Mouse (Mus musculus) bone marrow macrophage, adult 2 months (primary cell): ENCODE results near the gene Psma5. TPM values are rescaled to one million over a fixed set of nuclear protein-coding genes. Genes with fewer than 3 reads are reported as not detected.

Experiments used
- H3K27ac ChIP-seq: 2 replicates; pipeline ENCODE4 v1.5.1; 2012; ENCODE audit warnings: low read depth, low read length; ENCODE audit not compliant: insufficient read depth
- H3K4me1 ChIP-seq: 2 replicates; pipeline ENCODE4 v1.6.1; 2012; ENCODE audit warnings: low read length; ENCODE audit not compliant: control insufficient read depth, insufficient read depth
- H3K4me3 ChIP-seq: 2 replicates; pipeline ENCODE4 v1.5.1; 2012; ENCODE audit warnings: mild to moderate bottlenecking, low read length, moderate library complexity; ENCODE audit not compliant: insufficient read depth
- CTCF ChIP-seq: IDR thresholded peaks from 2 replicates; pipeline ENCODE4 v1.5.1; 2012; ENCODE audit warnings: low read depth, mild to moderate bottlenecking, low read length, moderate library complexity
- POLR2A ChIP-seq: IDR thresholded peaks from 2 replicates; pipeline ENCODE4 v1.6.1; 2012; ENCODE audit warnings: mild to moderate bottlenecking, low read depth, low read length, borderline replicate concordance
- polyA plus RNA-seq: library from polyadenylated mRNA; stranded (reverse); fragments of >200 nt; gene quantifications from 2 replicates; pipeline ENCODE4 v1.2.4, GENCODE M21; 2012; ENCODE audit not compliant: missing spikeins, insufficient read depth, insufficient read length

Gene Psma5
- polyA plus RNA-seq, 1 experiment = 128 TPM

DNA sequence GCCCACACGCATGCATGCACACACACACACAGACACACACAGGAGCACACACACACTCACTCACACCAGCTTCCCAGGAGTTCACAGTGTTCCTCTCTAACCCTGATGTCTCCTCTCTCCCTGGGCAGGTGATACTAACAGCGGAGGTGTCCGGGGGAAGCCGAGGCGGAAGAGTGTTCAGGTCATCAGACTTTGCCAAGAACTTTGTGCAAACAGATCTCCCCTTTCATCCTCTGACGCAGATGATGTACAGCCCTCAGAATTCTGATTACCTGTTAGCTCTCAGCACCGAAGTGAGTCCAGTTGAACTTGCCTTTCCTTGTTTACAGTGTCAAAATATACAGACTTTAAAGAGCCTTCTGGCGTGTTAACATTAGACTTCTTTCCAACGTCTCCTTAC lies 68.8 kb downstream of the Psma5 start:
- Histone ChIP-seq H3K4me1 (peaks cover 16% of the 10 kb centered on the region), H3K27ac (no peak overlapping the region)
- TF ChIP-seq POLR2A = no peak
- no peak for TF ChIP-seq CTCF

DNA sequence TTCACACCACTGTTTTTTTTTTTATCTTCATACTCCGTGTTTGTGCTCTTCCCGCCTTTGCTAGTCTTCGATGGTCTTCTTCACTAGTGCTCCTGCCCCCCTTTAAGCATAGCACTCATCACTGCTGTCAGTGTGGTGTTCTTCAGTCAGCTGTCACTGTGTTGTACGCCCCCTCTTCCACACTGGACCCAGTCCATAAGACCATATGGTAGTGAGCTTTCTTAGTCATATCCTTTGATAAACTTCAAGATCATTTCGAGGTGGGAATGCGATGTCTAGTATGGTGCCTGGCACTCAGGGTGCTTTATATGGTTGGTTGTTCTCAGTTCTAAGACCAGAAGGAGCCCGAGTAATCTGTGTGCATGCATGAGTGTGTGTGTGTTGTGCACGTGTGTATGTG lies 70.5 kb downstream of the Psma5 start:
- Histone ChIP-seq H3K27ac (no peak overlapping the region), H3K4me3 (no peak overlapping the region), H3K4me1 (peaks cover 7% of the 10 kb centered on the region)
- TF ChIP-seq CTCF (no peak), POLR2A (no peak)

More for the DNA sequence above, 68.8 kb downstream of the Psma5 start:
- no peak overlapping the region for H3K4me3 ChIP-seq

GRCm38 (mm10) chr3:108327916-108328315 lies 71.2 kb downstream of the Psma5 start:
- TF ChIP-seq POLR2A = no peak
- TF ChIP-seq CTCF = no peak
- Histone ChIP-seq H3K27ac (no peak overlapping the region), H3K4me1 (peaks cover 2% of the 10 kb centered on the region), H3K4me3 (no peak overlapping the region)

DNA sequence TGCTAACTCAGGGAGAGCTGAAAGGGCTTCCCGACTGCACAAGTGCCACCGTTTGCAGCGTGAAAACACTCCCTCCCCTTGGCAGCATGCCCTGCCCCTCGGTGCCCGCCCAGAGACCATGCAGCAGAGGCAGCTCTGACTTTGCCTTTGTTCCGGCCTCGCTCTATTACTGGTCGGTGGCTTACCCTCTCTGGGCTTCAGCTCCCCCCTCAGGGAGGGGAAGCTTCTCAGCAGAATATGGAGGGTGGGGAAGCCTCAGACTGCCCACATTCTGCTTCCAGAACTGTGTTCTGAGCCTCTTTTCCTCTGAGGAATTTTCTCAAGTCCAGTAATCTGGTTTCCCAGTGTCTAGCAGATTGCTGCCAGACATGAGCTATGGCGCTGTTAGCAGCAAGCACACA lies 71.7 kb downstream of the Psma5 start:
- Histone ChIP-seq H3K4me1 (no peaks in the 10 kb centered on the region), H3K4me3 (no peak overlapping the region), H3K27ac (no peak overlapping the region)
- TF ChIP-seq POLR2A (no peak), CTCF (no peak)

Other genes starting within 250 kb of the Psma5 start
- gene Gstm1, start 239.0 kb upstream of the Psma5 start, polyA plus RNA-seq = 313 and 329 TPM in 2 replicates
- gene Gstm4, start 212.0 kb upstream of the Psma5 start, polyA plus RNA-seq = 10.1 and 10.7 TPM in 2 replicates
- 22.4 and 23.8 TPM in 2 replicates for gene Ampd2, start 170.3 kb upstream of the Psma5 start, polyA plus RNA-seq
- gene Gnat2, start 164.1 kb upstream of the Psma5 start, polyA plus RNA-seq = not detected in 2 replicates
- gene Gnai3, start 110.8 kb upstream of the Psma5 start, polyA plus RNA-seq = 61.2 and 65.1 TPM in 2 replicates
- gene Gpr61, start 102.0 kb upstream of the Psma5 start, polyA plus RNA-seq = not detected in 2 replicates
- 3.3 and 5.7 TPM in 2 replicates for gene Amigo1, start 70.6 kb upstream of the Psma5 start, polyA plus RNA-seq
- 10.1 and 11.6 TPM in 2 replicates for gene Cyb561d1, start 55.7 kb upstream of the Psma5 start, polyA plus RNA-seq
- gene Atxn7l2, start 46.0 kb upstream of the Psma5 start, polyA plus RNA-seq = 5.6 and 6.4 TPM in 2 replicates
- gene Sypl2, start 30.3 kb upstream of the Psma5 start, polyA plus RNA-seq = not detected in 2 replicates
- gene Sort1, start 27.2 kb downstream of the Psma5 start, polyA plus RNA-seq = 30.0 and 33.3 TPM in 2 replicates
- not detected in 2 replicates for gene Mybphl, start 108.0 kb downstream of the Psma5 start, polyA plus RNA-seq
- 15.3 and 26.1 TPM in 2 replicates for gene Psrc1, start 126.9 kb downstream of the Psma5 start, polyA plus RNA-seq
- 1.3 and 1.7 TPM in 2 replicates for gene Celsr2, start 158.6 kb downstream of the Psma5 start, polyA plus RNA-seq
- gene Sars, start 188.3 kb downstream of the Psma5 start, polyA plus RNA-seq = 78.0 and 83.3 TPM in 2 replicates